Mouse (Mus musculus) left cerebral cortex, postnatal 25 days (tissue): ENCODE measurements around the gene Stox2. TPM values are rescaled to one million over a fixed set of nuclear protein-coding genes. Genes with fewer than 3 reads are reported as not detected.

Experiments used
- DNase-seq, 2 experiments: peaks; one replicate each; pipeline ENCODE4 v3.0.0; 2022; ENCODE audit warnings: low spot score in 2 of 2, mixed read lengths in 1 of 2
- intact Hi-C: fragments of 180-260 bp; cut with DNase I; formaldehyde crosslinking; loops from one replicate; pipeline ENCODE4 v1.15.1; 2025
- total RNA-seq, 2 experiments: library from RNA; stranded (reverse); gene quantifications; 2 replicates each; pipeline ENCODE4 v1.2.3; 2021

The Stox2 gene
- total RNA-seq, 2 experiments from 2014 or later: 78.6 to 84.8 TPM

- DNase-seq: no peak
- intact Hi-C loops: no loop called here
These were observed 177.2 kb downstream of the Stox2 start for GRCm38 (mm10) chr8:47268931-47269330.

GRCm38 (mm10) chr8:47268062-47268822 lies 177.9 kb downstream of the Stox2 start:
- intact Hi-C loops: no loop called here

GRCm38 (mm10) chr8:47263070-47263843 lies 182.9 kb downstream of the Stox2 start:
- no peak for DNase-seq
- intact Hi-C loops: no loop called here

More at GRCm38 (mm10) chr8:47268062-47268822, 177.9 kb downstream of the Stox2 start:
- DNase-seq: peak; percentile 71 to 92

- DNase-seq: peak; percentile 51 to 89
- intact Hi-C loops: loop anchor here (1.0 kb wide), 1 partner anchor 17 kb away; no protein-coding TSS in a partner anchor
These were observed 185.2 kb downstream of the Stox2 start for GRCm38 (mm10) chr8:47260751-47261474.

GRCm38 (mm10) chr8:47250832-47251231 lies 195.3 kb downstream of the Stox2 start:
- intact Hi-C loops: no loop called here
- DNase-seq: no peak

GRCm38 (mm10) chr8:47245116-47245515 lies 201.0 kb downstream of the Stox2 start:
- intact Hi-C loops: no loop called here
- peak in 1 of 2 experiments; percentile 16 for DNase-seq

- DNase-seq: peak; percentile 52 to 81
- intact Hi-C loops: loop anchor here (1.0 kb wide), 1 partner anchor 16 kb away; no protein-coding TSS in a partner anchor
These were observed 202.0 kb downstream of the Stox2 start for GRCm38 (mm10) chr8:47244202-47244601.

GRCm38 (mm10) chr8:47243631-47244030 lies 202.5 kb downstream of the Stox2 start:
- intact Hi-C loops: loop anchor here (1.0 to 2.0 kb wide), 2 partner anchors 17 to 45 kb away; no protein-coding TSS in a partner anchor
- no peak for DNase-seq

GRCm38 (mm10) chr8:47243016-47243630 lies 203.0 kb downstream of the Stox2 start:
- DNase-seq: no peak
- intact Hi-C loops: loop anchor here (2.0 kb wide), 1 partner anchor 46 kb away; no protein-coding TSS in a partner anchor

- DNase-seq: peak; percentile 81 to 86
- intact Hi-C loops: loop anchor here (2.0 kb wide), 1 partner anchor 46 kb away; no protein-coding TSS in a partner anchor
These were observed 203.8 kb downstream of the Stox2 start for GRCm38 (mm10) chr8:47242207-47243004.

- intact Hi-C loops: loop anchor here (2.0 kb wide), 1 partner anchor 47 kb away; no protein-coding TSS in a partner anchor
- DNase-seq: no peak
These were observed 204.6 kb downstream of the Stox2 start for GRCm38 (mm10) chr8:47241421-47242078.

- intact Hi-C loops: no loop called here
- DNase-seq: no peak
These were observed 205.3 kb downstream of the Stox2 start for GRCm38 (mm10) chr8:47240871-47241270.

GRCm38 (mm10) chr8:47240266-47240665 lies 205.9 kb downstream of the Stox2 start:
- DNase-seq: no peak
- intact Hi-C loops: no loop called here

- DNase-seq: no peak
- intact Hi-C loops: no loop called here
These were observed 214.1 kb downstream of the Stox2 start for GRCm38 (mm10) chr8:47232081-47232480.

- intact Hi-C loops: no loop called here
- no peak for DNase-seq
These were observed 216.1 kb downstream of the Stox2 start for GRCm38 (mm10) chr8:47230057-47230456.

- no peak for DNase-seq
These were observed 224.3 kb downstream of the Stox2 start for GRCm38 (mm10) chr8:47221851-47222250.

GRCm38 (mm10) chr8:47221191-47221590 lies 225.0 kb downstream of the Stox2 start:
- intact Hi-C loops: no loop called here
- peak in 1 of 2 experiments; percentile 19 for DNase-seq

More at GRCm38 (mm10) chr8:47221851-47222250, 224.3 kb downstream of the Stox2 start:
- intact Hi-C loops: no loop called here

- DNase-seq: no peak
- intact Hi-C loops: no loop called here
These were observed 225.8 kb downstream of the Stox2 start for GRCm38 (mm10) chr8:47220390-47220789.
